Mouse (Mus musculus) heart, embryonic 11.5 days (tissue): ENCODE data around the gene Tent5b. TPM values are rescaled to one million over a fixed set of nuclear protein-coding genes. Genes with fewer than 3 reads are reported as not detected.

Source experiments
- ATAC-seq: fragments of 200-750 bp; cut with Nextera tagmentation; replicated peaks from 2 replicates; pipeline ENCODE4 v1.8.0; 2017; ENCODE audit warnings: moderate library complexity; ENCODE audit not compliant: insufficient number of reproducible peaks, low FRiP score, low TSS enrichment
- H3K27ac ChIP-seq: fragments of 300-500 bp; sonication (generic); 2 replicates; pipeline ENCODE4 v1.5.1; 2014; ENCODE audit warnings: mild to moderate bottlenecking, low read depth, low read length
- H3K27me3 ChIP-seq: fragments of 300-500 bp; sonication (generic); 2 replicates; pipeline ENCODE4 v1.6.1; 2014; ENCODE audit warnings: mild to moderate bottlenecking, low read length, mixed read lengths; ENCODE audit not compliant: control insufficient read depth, insufficient read depth
- H3K36me3 ChIP-seq: fragments of 300-500 bp; sonication (generic); 2 replicates; pipeline ENCODE4 v1.6.1; 2014; ENCODE audit warnings: mild to moderate bottlenecking, low read length, moderate library complexity, mixed read lengths; ENCODE audit not compliant: control insufficient read depth, insufficient read depth
- H3K4me1 ChIP-seq: fragments of 300-500 bp; sonication (generic); 2 replicates; pipeline ENCODE4 v1.6.1; 2014; ENCODE audit warnings: low read length; ENCODE audit not compliant: control insufficient read depth, insufficient read depth
- H3K4me2 ChIP-seq: fragments of 300-500 bp; sonication (generic); 2 replicates; pipeline ENCODE4 v1.6.1; 2014; ENCODE audit warnings: mild to moderate bottlenecking, moderate library complexity
- H3K4me3 ChIP-seq: fragments of 300-500 bp; sonication (generic); 2 replicates; pipeline ENCODE4 v1.5.1; 2014; ENCODE audit warnings: low read depth, low read length
- H3K9ac ChIP-seq: fragments of 300-500 bp; sonication (generic); 2 replicates; pipeline ENCODE4 v1.6.1; 2014; ENCODE audit warnings: mild to moderate bottlenecking, low read depth, low read length, moderate library complexity
- H3K9me3 ChIP-seq: fragments of 300-500 bp; sonication (generic); replicated peaks from 2 replicates; pipeline ENCODE4 v1.6.1; 2016; ENCODE audit warnings: low read length; ENCODE audit not compliant: control insufficient read depth
- WGBS: fragments of 180-500 bp; shearing (Covaris S2); extraction: QIAGEN DNeasy Blood & Tissue Kit; methylation state at CpG from one replicate; pipeline ENCODE4 v1.1.7; 2014; ENCODE audit not compliant: insufficient replicate concordance; 5-methylcytosine and 5-hydroxymethylcytosine counted together
- polyA plus RNA-seq: library from polyadenylated mRNA; unstranded; fragments of >200 nt; fragmentation: Nextera tagmentation; extraction: Ambion mirVana; gene quantifications from 2 replicates; pipeline ENCODE4 v1.2.1, GENCODE M21; 2014

Tent5b gene
- polyA plus RNA-seq, 1 experiment from 2014 or later = 0.47 TPM

DNA sequence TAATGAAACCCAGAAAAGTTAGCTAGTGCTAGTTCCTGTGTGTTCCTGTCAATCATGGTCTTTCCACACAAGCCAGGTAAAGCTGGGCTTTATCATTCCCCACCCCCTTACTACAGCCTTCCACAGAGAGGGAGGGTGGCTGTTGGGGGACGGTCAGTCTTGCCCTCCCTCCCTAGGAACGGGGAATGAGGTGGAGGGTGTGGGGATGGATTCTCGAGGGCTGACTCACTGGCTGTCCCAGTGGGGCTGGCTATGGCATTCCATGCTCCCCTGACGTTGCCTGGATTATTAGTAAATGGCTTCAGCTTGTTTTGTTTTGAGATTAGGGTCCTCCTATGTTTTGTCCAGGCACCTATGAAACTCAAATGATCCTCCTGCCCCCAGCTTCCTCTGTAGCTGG lies 1.6 kb downstream of the Tent5b start:
- no peak overlapping the region for H3K4me3 ChIP-seq
- no peaks in the 10 kb centered on the region for H3K9me3 ChIP-seq
- WGBS = 9% methylated on average over 4 of the region's 4 CpGs
- peaks cover 35% of the 10 kb centered on the region for H3K27me3 ChIP-seq
- no peak overlapping the region for H3K27ac ChIP-seq
- H3K9ac ChIP-seq = no peak overlapping the region
- no peaks in the 10 kb centered on the region for H3K36me3 ChIP-seq
- no peak for ATAC-seq
- H3K4me2 ChIP-seq = no peak overlapping the region
- H3K4me1 ChIP-seq = peaks cover 19% of the 10 kb centered on the region

DNA sequence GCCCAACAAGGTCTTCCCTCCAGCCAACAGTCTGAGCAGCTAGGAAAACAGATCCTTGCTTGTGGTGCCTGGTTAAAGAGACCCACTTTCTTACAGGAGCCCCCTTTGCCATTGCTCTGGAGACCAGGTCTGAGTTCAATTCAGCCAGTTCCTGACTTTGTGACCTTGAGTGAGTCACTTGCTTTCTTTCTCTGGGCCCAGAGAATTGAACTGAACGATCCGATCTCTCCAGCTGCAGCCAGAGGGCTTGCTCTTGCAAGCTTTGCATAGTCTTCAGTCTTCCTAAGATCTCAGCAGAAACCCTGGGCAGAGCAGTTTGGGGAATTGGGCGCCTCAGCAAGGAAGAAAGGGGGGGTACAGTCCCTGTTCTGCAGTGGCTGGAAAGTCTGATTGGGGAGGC lies 2.5 kb downstream of the Tent5b start:
- H3K4me2 ChIP-seq = no peak overlapping the region
- no peak overlapping the region for H3K27ac ChIP-seq
- WGBS = 75% methylated on average over 3 of the region's 3 CpGs
- ATAC-seq = no peak
- peaks cover 19% of the 10 kb centered on the region for H3K4me1 ChIP-seq
- H3K9me3 ChIP-seq = no peaks in the 10 kb centered on the region
- H3K4me3 ChIP-seq = no peak overlapping the region
- no peak overlapping the region for H3K9ac ChIP-seq
- H3K27me3 ChIP-seq = peaks cover 26% of the 10 kb centered on the region
- H3K36me3 ChIP-seq = no peaks in the 10 kb centered on the region

DNA sequence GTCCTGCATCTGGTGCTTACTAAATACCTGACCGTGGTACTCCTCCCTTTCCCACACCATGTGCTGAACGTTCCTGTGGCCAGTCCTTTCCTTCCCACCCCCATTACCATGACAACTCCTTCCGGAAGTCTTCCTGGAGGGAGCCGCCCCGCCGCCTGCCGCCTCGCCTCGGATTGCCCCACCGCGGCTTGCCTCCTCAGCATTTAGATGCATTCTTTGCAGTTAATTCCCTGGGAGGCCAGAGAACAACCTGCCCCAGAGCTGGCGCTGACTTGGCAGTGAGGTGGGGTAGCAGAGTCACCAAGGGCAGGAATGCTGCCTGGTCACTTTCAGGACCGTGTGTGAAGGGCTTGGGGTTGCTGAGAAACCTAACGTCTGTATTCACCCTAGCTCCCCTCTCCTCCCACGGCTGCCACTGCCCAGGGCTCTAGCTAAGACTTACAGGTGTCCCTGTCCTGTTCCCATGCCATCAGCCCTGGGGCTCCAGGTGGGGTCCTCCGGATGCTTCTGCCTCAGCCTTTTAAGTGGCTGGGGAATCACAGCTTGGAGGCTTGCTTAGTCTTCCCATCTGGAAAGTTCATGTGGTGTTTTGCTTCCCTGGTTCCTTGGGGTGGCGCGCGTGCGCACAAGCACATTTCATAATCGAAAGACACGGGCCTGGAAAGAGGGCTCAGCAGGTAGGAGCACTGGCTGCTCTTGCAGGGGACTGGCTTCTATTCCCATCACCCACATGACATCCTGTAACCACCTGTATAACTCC lies 4.5 kb downstream of the Tent5b start:
- peak overlapping the region; percentile 54 for H3K4me2 ChIP-seq
- no peak overlapping the region for H3K9ac ChIP-seq
- no peaks in the 10 kb centered on the region for H3K9me3 ChIP-seq
- H3K27me3 ChIP-seq = peaks cover 19% of the 10 kb centered on the region
- H3K36me3 ChIP-seq = no peaks in the 10 kb centered on the region
- WGBS = 14% methylated on average over 22 of the region's 22 CpGs
- no peak overlapping the region for H3K27ac ChIP-seq
- 0 out of 2 replicates have a peak overlapping the region, but pooled peaks have one; percentile 15 for H3K4me3 ChIP-seq
- no peak for ATAC-seq
- peaks cover 19% of the 10 kb centered on the region for H3K4me1 ChIP-seq

DNA sequence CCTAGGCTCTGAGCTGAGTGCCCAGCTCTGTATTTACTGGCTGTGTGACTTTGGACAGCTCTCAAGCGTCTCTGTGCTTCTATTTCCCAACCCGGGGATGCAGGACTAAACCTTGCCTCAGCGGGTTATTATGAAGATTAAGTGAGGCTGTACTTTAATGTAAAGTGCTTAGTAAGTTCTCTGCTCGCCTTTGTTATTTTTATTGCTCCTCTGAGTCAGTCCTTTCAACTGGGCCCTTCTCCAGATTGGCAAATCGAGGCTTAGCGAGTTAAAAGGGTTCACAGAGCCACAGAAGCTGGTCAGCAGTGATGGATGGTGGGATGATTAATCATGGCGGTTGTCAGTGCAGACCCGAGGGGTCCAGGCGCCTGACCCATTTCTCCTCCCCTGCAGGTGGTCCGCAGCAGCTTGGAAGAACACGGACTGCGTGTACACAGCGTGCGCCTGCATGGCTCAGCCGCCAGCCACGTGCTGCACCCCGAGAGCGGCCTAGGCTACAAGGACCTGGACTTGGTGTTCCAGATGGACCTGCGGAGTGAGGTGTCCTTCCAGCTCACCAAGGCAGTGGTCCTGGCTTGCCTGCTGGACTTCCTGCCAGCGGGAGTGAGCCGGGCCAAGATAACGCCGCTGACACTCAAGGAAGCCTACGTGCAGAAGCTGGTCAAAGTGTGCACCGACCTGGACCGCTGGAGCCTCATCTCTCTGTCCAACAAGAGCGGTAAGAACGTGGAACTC lies 5.9 kb downstream of the Tent5b start:
- H3K9me3 ChIP-seq = no peaks in the 10 kb centered on the region
- H3K27ac ChIP-seq = no peak overlapping the region
- H3K4me2 ChIP-seq = no peak overlapping the region
- no peak for ATAC-seq
- peaks cover 19% of the 10 kb centered on the region for H3K4me1 ChIP-seq
- H3K36me3 ChIP-seq = no peaks in the 10 kb centered on the region
- 77% methylated on average over 28 of the region's 28 CpGs for WGBS
- no peak overlapping the region for H3K9ac ChIP-seq
- H3K4me3 ChIP-seq = no peak overlapping the region
- peaks cover 11% of the 10 kb centered on the region for H3K27me3 ChIP-seq

DNA sequence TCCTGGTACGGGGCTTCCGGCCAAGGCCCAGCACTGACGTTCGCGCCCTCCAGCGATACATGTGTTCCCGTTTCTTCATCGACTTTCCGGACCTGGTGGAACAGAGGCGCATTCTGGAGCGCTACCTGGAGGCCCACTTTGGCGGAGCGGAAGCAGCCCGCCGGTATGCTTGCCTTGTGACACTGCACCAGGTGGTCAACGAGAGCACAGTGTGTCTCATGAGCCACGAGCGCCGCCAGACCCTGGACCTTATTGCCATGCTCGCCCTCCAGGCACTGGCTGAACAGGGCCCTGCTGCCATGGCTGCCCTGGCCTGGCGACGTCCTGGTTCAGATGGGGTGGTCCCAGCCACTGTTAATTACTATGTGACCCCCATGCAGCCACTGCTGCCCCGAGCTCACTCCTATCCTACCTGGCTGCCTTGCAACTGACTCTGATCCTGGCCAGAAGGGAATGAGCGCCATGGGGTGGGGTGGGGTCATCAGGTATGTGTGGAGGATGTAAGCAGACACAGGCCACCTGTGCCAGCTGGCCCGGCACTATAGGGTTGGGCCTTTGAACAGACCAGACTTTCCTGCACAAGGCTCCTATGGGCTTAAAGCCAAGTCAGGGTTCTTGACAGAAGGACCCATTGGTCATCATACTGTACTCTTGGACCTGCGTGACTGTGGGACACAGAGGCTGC lies 6.9 kb downstream of the Tent5b start:
- Histone ChIP-seq H3K4me1 (peaks cover 23% of the 10 kb centered on the region), H3K4me3 (no peak overlapping the region), H3K27ac (no peak overlapping the region), H3K4me2 (no peak overlapping the region), H3K9me3 (no peaks in the 10 kb centered on the region), H3K36me3 (no peaks in the 10 kb centered on the region), H3K27me3 (peaks cover 2% of the 10 kb centered on the region), H3K9ac (no peak overlapping the region)
- 90% methylated on average over 26 of the region's 26 CpGs for WGBS
- no peak for ATAC-seq

DNA sequence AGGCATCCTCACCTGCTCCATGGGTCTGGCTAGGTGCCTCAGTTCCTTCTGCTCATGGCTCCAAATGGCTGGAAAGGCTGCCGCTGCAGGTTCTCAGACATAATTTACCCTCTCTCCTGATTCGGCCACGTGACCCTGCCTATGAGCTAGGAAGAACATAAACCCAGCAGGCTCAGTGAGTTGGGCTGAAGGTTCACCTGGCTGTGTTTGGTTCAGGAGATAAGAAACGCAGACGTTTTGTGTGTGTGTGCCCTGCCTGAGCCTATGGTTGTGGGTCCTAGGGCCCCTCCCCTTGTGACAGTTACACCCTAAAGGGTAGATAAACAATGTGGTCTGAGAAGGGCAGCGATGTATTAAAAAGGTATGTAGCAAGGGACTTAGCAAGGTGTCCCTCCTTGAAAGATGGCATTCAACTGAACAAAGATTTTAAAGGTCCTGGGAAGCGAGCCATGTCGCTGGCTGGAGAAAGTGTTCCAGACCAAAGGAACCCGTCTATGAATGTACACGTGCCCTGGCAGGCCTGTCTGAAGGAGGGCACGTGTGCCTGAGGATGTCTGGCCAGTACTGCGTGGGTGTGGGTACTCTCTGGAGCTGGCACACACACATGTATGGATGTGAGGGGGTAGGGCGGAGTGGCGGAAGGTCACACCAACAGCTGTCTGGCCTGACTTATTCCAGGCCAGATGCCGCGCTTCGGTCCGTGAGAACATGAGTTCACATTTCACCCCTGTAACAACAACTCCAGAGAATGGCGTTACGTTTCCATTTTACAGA lies 8.9 kb downstream of the Tent5b start:
- H3K36me3 ChIP-seq = no peaks in the 10 kb centered on the region
- H3K4me3 ChIP-seq = no peak overlapping the region
- no peaks in the 10 kb centered on the region for H3K27me3 ChIP-seq
- no peak overlapping the region for H3K27ac ChIP-seq
- H3K9ac ChIP-seq = no peak overlapping the region
- no peaks in the 10 kb centered on the region for H3K9me3 ChIP-seq
- no peak for ATAC-seq
- no peak overlapping the region for H3K4me2 ChIP-seq
- WGBS = 81% methylated on average over 20 of the region's 20 CpGs
- peaks cover 27% of the 10 kb centered on the region for H3K4me1 ChIP-seq

DNA sequence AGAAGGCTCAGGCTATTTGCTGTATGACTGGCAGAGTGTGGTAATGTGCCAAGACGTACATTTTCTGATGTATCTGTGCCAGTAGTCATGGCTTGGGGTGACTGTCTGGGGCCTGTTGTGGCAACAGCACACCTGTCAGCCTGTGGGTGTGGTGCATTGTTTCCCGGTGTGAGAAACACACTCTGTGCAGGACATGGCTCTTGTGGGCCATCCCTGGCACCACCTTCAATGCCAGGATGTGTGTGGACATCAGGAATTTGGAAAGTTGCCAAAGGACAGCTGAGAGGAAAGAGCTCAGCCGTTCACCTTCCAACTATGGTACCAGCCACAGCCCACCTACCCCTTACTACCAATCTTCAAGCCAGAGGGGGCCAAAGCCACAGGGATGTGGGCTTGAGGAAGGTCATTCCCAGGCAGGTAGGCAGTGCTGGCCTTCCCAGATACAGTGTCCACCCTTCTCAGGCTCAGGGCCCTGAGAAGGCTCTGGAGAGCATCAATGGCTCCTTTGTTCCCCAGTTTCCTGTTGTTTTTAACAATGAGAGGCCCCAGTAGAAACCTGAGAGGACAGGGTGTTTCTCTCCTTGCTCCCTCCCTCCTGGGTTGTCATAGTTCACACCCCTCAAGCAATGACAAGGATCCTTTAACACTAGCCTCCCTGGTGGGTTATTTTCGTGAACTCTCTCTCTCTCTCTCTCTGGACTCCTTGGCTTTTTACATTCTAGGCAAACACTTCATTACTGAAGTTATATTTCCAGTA lies 9.7 kb downstream of the Tent5b start:
- Histone ChIP-seq H3K9ac (no peak overlapping the region), H3K27ac (peak overlapping the region; percentile 19; the same call in 1 of the 2 replicates), H3K9me3 (no peaks in the 10 kb centered on the region), H3K4me1 (peaks cover 23% of the 10 kb centered on the region), H3K36me3 (no peaks in the 10 kb centered on the region), H3K4me2 (no peak overlapping the region), H3K4me3 (no peak overlapping the region), H3K27me3 (peaks cover under 1% of the 10 kb centered on the region)
- no peak for ATAC-seq
- 43% methylated on average over 4 of the region's 4 CpGs for WGBS
